Mouse (Mus musculus) fat pad, adult 2 months (tissue): ENCODE results near the gene Elmo3.
A peak's percentile ranks its signal among the peaks of the same experiment; 100 is the strongest.

Experiments used
- DNase-seq: peaks from one replicate; pipeline ENCODE4 v3.0.0-alpha.2; 2011; ENCODE audit warnings: low read depth, low spot score; ENCODE audit errors: extremely low read depth

Gene Elmo3

GRCm38 (mm10) chr8:105325641-105326093 is 20.3 kb downstream of the Elmo3 start:
- no peak for DNase-seq

- no peak for DNase-seq
Measured at GRCm38 (mm10) chr8:105326141-105326672, 20.8 kb downstream of the Elmo3 start, which contains the start of the genes Lrrc29 and Tmem208. Gene Lrrc29, minus strand, starts transcription at chr8:105326278. Gene Tmem208, plus strand, starts transcription at chr8:105326354.

- no peak for DNase-seq
Measured at GRCm38 (mm10) chr8:105326968-105327367, 21.6 kb downstream of the Elmo3 start.

GRCm38 (mm10) chr8:105330325-105330724 is 24.9 kb downstream of the Elmo3 start:
- DNase-seq = no peak

- DNase-seq = no peak
Measured at GRCm38 (mm10) chr8:105331469-105331868, 26.1 kb downstream of the Elmo3 start.

- DNase-seq = no peak
Measured at GRCm38 (mm10) chr8:105331931-105332330, 26.5 kb downstream of the Elmo3 start.

GRCm38 (mm10) chr8:105332523-105332922 is 27.1 kb downstream of the Elmo3 start:
- no peak for DNase-seq

- DNase-seq = no peak
Measured at GRCm38 (mm10) chr8:105336373-105337130, 31.2 kb downstream of the Elmo3 start.

- DNase-seq = no peak
Measured at GRCm38 (mm10) chr8:105338992-105339391, 33.6 kb downstream of the Elmo3 start.

- peak; percentile 62 for DNase-seq
Measured at GRCm38 (mm10) chr8:105339886-105340635, 34.7 kb downstream of the Elmo3 start.

- DNase-seq = no peak
Measured at GRCm38 (mm10) chr8:105341399-105341798, 36.0 kb downstream of the Elmo3 start.

- DNase-seq = no peak
Measured at GRCm38 (mm10) chr8:105342768-105343167, 37.4 kb downstream of the Elmo3 start.

GRCm38 (mm10) chr8:105343791-105344574 is 38.6 kb downstream of the Elmo3 start:
- peak; percentile 78 for DNase-seq

GRCm38 (mm10) chr8:105345061-105345975 is 39.9 kb downstream of the Elmo3 start:
- peak; percentile 55 for DNase-seq

GRCm38 (mm10) chr8:105346611-105347427 is 41.4 kb downstream of the Elmo3 start:
- no peak for DNase-seq

GRCm38 (mm10) chr8:105347428-105348221 is 42.2 kb downstream of the Elmo3 start, which contains the start of gene Fhod1:
Gene Fhod1, minus strand, starts transcription at chr8:105347953.
- peak; percentile 68 for DNase-seq

- no peak for DNase-seq
Measured at GRCm38 (mm10) chr8:105348450-105349095, 43.2 kb downstream of the Elmo3 start, which contains the start of gene Slc9a5. Gene Slc9a5, plus strand, starts transcription at chr8:105348843.
